Mouse (Mus musculus) spleen, adult 2 months (tissue): ENCODE data around the gene Mx1. TPM values are rescaled to one million over a fixed set of nuclear protein-coding genes. Genes with fewer than 3 reads are reported as not detected.

Source experiments
- DNase-seq, 2 experiments: peaks; one replicate each; pipeline versions ENCODE4 v3.0.0 to v3.0.0-alpha.2; 2012 to 2021; ENCODE audit warnings: low spot score in 2 of 2, low read depth in 1 of 2
- H3K27ac ChIP-seq: fragments of 200-500 bp; 2 replicates; pipeline ENCODE4 v1.5.1; 2012; ENCODE audit warnings: low read length, inconsistent platforms; ENCODE audit not compliant: insufficient read depth
- H3K27me3 ChIP-seq: fragments of 200-500 bp; 2 replicates; pipeline ENCODE4 v1.6.1; 2012; ENCODE audit warnings: mild to moderate bottlenecking, moderate library complexity, low read length, inconsistent platforms; ENCODE audit not compliant: control insufficient read depth, insufficient read depth
- H3K36me3 ChIP-seq: fragments of 200-500 bp; 2 replicates; pipeline ENCODE4 v1.6.1; 2012; ENCODE audit warnings: mild to moderate bottlenecking, low read length, inconsistent platforms; ENCODE audit not compliant: control insufficient read depth, insufficient read depth
- H3K4me1 ChIP-seq: fragments of 200-500 bp; 2 replicates; pipeline ENCODE4 v1.6.1; 2011; ENCODE audit warnings: inconsistent platforms; ENCODE audit not compliant: control insufficient read depth, insufficient read depth, insufficient read length
- H3K4me3 ChIP-seq: fragments of 200-500 bp; 2 replicates; pipeline ENCODE4 v1.5.1; 2011; ENCODE audit warnings: mild to moderate bottlenecking, inconsistent platforms; ENCODE audit not compliant: insufficient read depth, insufficient read length; ENCODE audit errors: extremely low read depth
- CTCF ChIP-seq: fragments of 200-500 bp; IDR thresholded peaks from 2 replicates; pipeline ENCODE4 v1.5.1; 2011; ENCODE audit warnings: mild to moderate bottlenecking, inconsistent platforms; ENCODE audit not compliant: insufficient read depth, insufficient read length, insufficient replicate concordance; ENCODE audit errors: extremely low read depth
- POLR2A ChIP-seq: fragments of 200-500 bp; IDR thresholded peaks from 2 replicates; pipeline ENCODE4 v1.6.1; 2011; ENCODE audit warnings: low read depth, low read length, inconsistent platforms
- WGBS: fragments of 180-500 bp; shearing (Covaris S2); methylation state at CpG from one replicate; pipeline ENCODE4 v1.1.7; 2018; 5-methylcytosine and 5-hydroxymethylcytosine counted together
- polyA plus RNA-seq: library from polyadenylated mRNA; depleted of rRNA; stranded (reverse); fragments of >200 nt; gene quantifications from 2 replicates; pipeline ENCODE4 v1.2.3, GENCODE M21; 2012; rRNA removed

The Mx1 gene
- 4.2 and 4.4 TPM in 2 replicates for polyA plus RNA-seq

GRCm38 (mm10) chr16:97462481-97463181, at the start of gene Mx1:
TSS of gene Mx1 (minus strand) at chr16:97462907.
- H3K27me3 ChIP-seq = no peaks in the 10 kb centered on the region
- peak within 1 kb of the TSS; percentile 53 for H3K27ac ChIP-seq
- DNase-seq = peak; percentile 22 to 30
- WGBS = 11% methylated on average over 4 of the region's 4 CpGs
- H3K36me3 ChIP-seq = no peaks in the 10 kb centered on the region
- TF ChIP-seq CTCF (no peak), POLR2A (no peak)
- peaks cover 30% of the 10 kb centered on the region; the same call in 1 of the 2 replicates for H3K4me1 ChIP-seq
- H3K4me3 ChIP-seq = peak within 1 kb of the TSS; percentile 43

- no peaks in the 10 kb centered on the region for H3K27me3 ChIP-seq
- TF ChIP-seq POLR2A (no peak), CTCF (no peak)
- no peaks in the 10 kb centered on the region for H3K36me3 ChIP-seq
- WGBS = 95% methylated on average over 12 of the region's 12 CpGs
- no peak for DNase-seq
- no peaks in the 10 kb centered on the region for H3K4me1 ChIP-seq
- H3K27ac ChIP-seq = no peak overlapping the region
- no peak overlapping the region for H3K4me3 ChIP-seq
Observed at GRCm38 (mm10) chr16:97512347-97512751, 49.6 kb upstream of the Mx1 start.

GRCm38 (mm10) chr16:97511495-97511894, 48.8 kb upstream of the Mx1 start:
- no peaks in the 10 kb centered on the region for H3K36me3 ChIP-seq
- H3K27me3 ChIP-seq = no peaks in the 10 kb centered on the region
- H3K27ac ChIP-seq = no peak overlapping the region
- no peak for DNase-seq
- H3K4me3 ChIP-seq = no peak overlapping the region
- no peaks in the 10 kb centered on the region for H3K4me1 ChIP-seq
- TF ChIP-seq POLR2A (no peak), CTCF (no peak)

GRCm38 (mm10) chr16:97510849-97511248, 48.1 kb upstream of the Mx1 start:
- Histone ChIP-seq H3K4me3 (no peak overlapping the region), H3K27ac (no peak overlapping the region), H3K36me3 (no peaks in the 10 kb centered on the region), H3K4me1 (no peaks in the 10 kb centered on the region), H3K27me3 (no peaks in the 10 kb centered on the region)
- 25% methylated on average over 5 of the region's 5 CpGs for WGBS
- TF ChIP-seq CTCF (no peak), POLR2A (no peak)
- DNase-seq = no peak

GRCm38 (mm10) chr16:97507783-97508182, 45.1 kb upstream of the Mx1 start:
- H3K36me3 ChIP-seq = no peaks in the 10 kb centered on the region
- H3K27me3 ChIP-seq = no peaks in the 10 kb centered on the region
- TF ChIP-seq POLR2A (no peak), CTCF (no peak)
- H3K4me3 ChIP-seq = no peak overlapping the region
- no peaks in the 10 kb centered on the region for H3K4me1 ChIP-seq
- no peak overlapping the region for H3K27ac ChIP-seq
- no peak for DNase-seq

- TF ChIP-seq POLR2A (no peak), CTCF (no peak)
- DNase-seq = no peak
- no peaks in the 10 kb centered on the region for H3K27me3 ChIP-seq
- no peak overlapping the region for H3K27ac ChIP-seq
- WGBS = 91% methylated on average over 3 of the region's 3 CpGs
- H3K4me3 ChIP-seq = no peak overlapping the region
- no peaks in the 10 kb centered on the region for H3K36me3 ChIP-seq
- no peaks in the 10 kb centered on the region for H3K4me1 ChIP-seq
Observed at GRCm38 (mm10) chr16:97504793-97505192, 42.1 kb upstream of the Mx1 start.

- Histone ChIP-seq H3K27ac (no peak overlapping the region), H3K4me3 (no peak overlapping the region), H3K36me3 (no peaks in the 10 kb centered on the region), H3K4me1 (no peaks in the 10 kb centered on the region), H3K27me3 (no peaks in the 10 kb centered on the region)
- no peak for DNase-seq
- TF ChIP-seq POLR2A = no peak
- TF ChIP-seq CTCF = no peak
- WGBS = 53% methylated on average over 3 of the region's 3 CpGs
Observed at GRCm38 (mm10) chr16:97503849-97504248, 41.1 kb upstream of the Mx1 start.
